Mouse (Mus musculus) retina, adult 2 months (tissue): ENCODE data around the gene Calr4.

Experiments
- DNase-seq: peaks from one replicate; pipeline ENCODE4 v3.0.0-alpha.2; 2012; ENCODE audit warnings: low read depth, low spot score

The Calr4 gene

DNA sequence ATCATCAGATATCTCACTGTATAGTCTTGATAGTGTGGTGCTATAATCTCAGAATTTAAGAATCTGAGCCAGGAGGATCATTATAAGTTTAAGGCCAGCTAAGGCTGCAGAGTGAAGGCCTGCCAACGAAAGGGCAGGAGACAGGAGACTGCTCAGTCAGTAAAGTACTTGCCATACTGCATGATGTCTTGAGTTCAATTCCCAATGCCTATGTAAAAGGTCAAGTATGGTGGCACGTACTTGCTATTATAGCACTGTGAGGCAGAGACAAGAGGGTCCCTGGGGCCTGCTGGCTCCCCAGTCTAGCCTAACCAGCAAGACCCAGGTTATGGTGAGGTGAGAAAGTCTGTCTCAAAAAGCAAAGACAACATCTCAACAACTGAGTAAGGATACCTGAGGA is at the start of gene Calr4:
Calr4 (plus strand) TSS at position 301 of the 400 bp plus-strand sequence.
- DNase-seq, result no peak

DNA sequence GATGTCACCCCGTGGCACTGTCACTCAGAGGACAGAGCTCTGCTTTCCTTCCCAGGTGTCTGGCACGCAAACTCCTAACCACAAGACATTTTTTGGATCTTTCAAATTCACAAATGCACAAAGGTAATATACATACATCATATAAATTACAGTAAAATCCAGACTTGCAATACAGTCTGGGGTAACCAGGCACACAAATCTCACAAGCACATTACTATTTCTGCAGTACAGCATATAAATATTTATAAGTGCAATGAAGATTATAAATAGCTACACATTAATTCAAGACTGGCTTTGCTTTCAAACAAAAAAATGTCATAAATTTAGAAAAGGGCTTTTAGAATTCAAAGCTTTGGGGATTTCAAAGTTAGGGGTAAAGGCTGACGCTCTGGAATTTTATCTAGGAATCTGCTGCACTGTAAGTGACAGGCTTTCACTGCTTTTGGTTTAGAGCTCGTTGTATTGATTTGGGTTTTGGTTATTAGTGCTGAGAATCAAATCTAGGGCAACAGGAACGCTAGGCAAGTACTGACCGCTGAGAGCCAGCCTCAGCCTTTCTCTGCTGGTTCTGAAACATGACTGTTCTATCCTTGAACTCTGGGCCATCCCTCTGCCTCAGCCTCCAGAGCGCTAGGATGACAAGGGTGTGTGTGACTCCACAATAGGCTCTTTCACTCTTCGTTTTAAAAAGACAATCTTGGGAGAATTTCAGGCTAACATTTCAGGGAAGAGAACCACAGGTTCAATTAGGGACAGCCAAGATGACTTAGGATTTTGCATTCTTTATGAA is 48.5 kb upstream of the Calr4 start:
- DNase-seq, result no peak

DNA sequence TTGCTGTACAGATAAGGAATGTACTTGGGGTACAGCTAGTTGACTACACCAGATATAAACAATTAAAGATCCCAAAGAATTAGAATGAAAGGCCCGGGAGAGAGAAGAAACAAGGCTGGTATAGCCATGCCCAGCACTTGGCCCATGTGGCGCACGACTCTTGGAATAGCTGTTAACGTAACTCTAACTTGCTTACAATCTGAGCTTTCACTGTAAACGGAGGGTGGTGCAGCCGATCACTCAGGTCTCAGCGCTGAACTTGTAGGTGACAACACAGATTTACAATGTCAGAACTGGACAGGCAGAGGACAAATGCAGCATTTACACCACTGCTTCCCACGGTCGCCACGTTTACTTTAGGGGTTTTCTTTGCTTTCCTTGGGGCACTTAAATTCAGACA is 42.7 kb upstream of the Calr4 start:
- DNase-seq, result no peak

DNA sequence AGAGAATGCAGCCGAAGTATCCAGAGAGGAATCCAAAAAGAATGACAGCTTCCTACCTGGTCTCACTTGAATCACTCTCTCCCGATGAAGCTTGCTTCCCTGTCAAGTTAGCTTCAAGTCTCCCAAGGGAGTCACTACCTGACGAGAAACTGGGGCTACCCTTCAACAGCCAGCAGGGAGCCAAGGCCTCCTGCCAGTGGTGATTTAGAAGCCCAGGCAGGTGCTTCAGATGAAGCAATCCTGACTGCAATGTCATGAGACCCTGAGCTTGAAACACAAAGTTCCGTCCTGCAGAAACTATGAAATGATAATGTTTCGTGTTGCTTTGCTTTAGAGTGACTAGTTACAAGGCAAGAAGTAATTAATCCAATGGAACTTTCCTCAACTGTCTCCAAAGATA is 40.4 kb upstream of the Calr4 start:
- DNase-seq, result no peak

DNA sequence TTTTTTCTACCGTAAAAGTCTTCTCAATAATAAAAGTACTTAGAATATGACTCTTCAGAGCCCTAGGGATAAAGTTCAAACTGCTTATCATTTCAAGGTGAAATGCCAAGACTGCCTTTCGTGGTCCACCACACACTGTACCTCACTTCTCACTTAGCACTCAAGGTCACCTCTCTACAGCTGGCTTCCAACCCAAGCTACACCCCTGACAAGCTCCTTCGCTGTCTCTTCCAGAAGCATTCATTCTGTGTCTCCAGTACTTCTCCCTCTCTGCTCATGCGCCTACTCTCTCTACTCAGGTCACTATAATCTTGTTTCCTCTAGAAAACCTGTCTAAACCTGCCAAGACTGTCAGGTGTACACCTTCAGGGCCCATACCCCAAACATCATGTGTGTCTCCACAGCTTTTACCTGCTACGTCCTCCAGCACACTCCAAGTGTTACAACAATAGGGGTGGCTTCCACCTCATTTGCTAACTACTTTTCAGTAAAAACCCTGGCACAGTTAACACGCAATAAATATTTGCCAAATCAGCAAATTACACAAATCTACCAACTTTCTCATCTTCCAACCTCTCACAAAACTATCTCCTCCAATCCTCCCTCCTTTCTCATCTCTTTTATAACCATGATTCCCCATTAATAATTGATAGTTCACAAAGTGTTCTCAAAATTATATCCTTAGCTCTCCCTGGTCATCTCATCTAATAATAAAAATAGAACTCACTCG is 38.2 kb upstream of the Calr4 start:
- DNase-seq, result no peak

DNA sequence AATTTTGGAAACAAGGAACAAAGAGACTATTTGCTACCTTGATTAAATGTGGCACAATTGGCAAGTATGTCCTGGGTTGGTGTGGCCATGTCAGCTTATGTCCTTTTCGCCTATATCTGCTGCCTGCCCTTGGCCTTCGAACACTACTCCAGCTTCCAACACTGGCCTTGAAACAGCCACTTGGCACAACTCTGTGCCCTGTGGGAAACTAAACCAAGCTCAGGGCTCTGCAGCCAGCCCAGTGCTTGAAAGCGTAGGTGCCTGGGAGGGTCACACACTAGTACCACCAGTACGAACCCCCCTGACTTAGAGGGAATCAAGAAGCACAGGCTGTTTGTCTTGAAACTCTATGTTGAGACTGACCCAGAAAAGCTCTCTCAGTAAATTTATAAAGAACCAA is 35.2 kb upstream of the Calr4 start:
- no peak for DNase-seq

DNA sequence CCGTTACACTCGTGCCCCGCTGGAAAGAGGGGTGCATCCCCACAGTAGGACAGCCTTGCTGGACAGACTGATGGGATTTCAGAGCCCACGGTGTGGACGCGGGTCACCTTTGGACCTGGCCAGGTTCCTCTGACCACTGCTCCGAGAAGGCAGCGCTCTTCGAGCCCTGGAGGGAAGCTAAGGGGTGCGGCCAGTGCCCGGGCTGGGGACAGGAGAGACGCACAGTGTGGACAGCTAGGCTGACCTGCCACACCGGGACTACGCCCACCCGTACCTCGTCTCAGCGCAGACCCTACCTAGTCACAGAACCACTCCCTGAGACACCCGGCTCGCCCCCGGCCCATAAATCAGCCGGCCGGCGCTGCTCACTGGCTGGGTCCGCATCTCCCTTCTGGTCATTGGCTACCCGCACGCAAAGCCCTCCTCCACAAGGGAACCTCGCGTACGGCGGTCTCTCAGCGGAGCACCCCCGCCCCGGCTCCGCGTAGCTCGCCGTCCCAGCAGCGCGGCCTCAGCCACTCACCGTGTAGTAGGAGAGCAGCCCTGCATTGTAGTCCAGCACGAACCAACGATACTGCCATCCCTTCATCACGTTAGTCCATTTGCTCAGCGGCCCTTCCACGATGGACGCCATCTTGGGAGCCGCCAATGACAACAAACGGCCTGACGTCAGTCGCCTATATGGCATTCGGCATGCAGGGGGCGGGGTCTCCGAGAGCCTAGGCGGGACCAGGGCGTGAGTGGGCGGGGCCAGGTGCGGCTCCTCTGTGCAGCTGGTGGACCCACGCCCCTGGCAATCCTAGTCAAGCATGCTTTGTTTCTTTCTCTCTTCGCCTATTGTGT is 32.5 kb upstream of the Calr4 start, which contains the start of gene Osbpl9:
Osbpl9 (minus strand) TSS at position 691 of the 843 bp plus-strand sequence.
- DNase-seq, result peak; percentile 83

DNA sequence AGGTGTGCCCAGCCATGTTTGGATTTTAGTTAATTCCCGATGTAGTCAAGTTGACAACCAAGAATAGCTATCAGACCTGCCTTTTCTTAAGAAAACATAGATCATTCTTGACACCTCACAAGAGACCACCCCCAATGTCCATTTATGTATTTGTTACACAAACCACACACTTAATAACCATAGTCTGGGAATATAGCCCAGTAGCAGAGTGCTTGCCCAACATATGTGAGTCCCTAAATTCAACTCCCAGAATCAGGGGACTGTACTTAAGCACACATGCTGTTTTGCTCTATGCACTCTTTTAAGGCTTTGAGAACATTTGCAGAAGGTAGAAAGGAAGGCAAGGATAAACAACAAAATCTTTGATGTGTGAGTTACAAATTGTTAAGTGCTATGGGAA is 30.4 kb upstream of the Calr4 start:
- no peak for DNase-seq

DNA sequence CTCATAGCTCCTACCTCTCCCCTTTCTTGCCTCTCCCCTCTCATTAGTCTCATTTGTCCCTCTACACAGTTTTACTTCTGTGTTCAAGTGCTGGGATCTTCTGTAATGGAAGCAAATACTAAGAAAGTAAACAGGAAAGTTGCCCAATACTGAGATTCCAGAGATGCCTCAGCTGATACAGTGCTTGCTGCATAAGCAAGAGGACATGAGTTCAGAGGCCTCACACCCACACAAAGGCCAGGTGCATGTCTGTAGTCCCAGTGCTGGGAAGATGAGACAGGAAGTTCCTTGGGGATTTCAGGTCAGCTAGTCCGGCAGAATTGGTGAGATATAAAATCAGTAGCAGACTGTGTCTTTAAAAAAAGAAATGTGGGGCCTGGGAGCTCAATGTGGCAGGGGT is 29.9 kb upstream of the Calr4 start:
- DNase-seq, result no peak

DNA sequence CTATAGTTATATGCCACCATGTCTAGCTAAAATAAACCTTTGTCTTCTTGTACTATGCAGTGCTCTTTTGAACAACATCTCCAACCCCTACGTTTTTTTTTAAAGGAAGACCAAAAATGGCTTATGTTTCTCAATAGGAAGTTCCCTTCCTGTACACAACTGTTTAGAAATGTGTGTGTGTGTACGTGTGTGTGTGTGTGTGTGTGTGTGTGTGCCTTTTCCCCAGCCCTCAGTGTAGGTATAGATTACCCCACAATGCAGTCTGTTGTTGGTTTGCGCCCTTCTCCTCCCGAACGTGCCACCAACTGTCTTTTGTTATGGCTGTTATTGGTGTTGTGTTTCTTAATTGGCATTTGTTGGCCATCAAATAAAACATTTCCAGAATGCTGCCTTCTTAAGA is 26.8 kb upstream of the Calr4 start:
- no peak for DNase-seq

DNA sequence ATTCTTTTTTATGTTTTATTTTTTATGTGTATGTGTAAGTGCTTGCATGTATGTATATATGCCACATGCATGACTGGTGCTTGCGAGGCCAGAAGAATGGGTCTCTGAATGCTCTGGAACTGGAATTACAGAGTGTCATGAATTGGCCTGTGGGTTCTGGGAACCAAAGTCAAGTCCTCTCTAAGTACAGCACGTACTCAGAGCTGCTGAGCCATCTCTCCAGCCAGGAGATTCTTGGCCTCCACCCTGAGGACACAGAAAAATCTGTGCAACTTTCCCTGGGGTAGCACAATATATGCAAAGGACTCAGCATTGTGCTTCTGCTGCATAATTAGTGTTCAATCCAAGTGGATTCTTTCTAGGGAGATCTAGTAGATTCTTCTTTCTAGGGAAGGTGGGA is 24.0 kb upstream of the Calr4 start:
- no peak for DNase-seq

DNA sequence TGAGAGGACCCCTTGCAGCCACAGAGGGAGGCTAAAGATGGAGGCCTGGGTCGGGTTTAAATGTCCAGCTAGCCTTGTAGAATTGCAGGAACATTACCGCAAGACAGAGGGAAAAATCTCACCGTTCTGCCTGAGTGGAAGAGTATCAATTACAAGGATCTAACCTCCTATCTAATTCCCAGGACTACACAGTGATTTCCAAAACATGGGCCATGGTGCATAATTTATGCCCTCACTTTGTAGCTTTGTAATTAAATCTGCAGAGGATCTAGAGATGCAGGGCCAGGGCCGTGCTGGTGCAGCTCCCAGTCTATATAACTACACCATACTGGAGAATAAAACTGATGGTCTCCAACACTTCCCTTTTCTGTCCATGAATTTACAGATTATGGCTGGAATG is 23.4 kb upstream of the Calr4 start:
- DNase-seq, result no peak

DNA sequence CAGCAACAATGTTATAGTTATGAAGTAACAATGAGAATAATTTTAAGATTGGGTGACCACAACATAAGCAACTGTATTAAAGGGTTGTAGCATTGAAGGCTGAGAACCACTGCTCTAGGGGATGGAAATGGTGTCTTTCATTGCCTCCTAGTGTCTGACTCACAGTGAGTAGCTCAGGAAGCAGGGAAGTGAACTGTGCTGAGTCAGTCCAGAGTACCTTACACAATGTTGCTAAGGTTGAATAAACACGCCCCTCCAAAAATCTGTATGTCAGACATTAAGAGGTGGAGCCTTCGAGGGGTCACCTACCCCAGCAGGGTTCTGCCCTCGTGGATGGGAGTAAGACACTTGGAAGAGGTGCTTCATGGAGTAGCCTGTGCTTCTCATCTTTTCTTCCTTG is 20.3 kb upstream of the Calr4 start:
- DNase-seq, result no peak

DNA sequence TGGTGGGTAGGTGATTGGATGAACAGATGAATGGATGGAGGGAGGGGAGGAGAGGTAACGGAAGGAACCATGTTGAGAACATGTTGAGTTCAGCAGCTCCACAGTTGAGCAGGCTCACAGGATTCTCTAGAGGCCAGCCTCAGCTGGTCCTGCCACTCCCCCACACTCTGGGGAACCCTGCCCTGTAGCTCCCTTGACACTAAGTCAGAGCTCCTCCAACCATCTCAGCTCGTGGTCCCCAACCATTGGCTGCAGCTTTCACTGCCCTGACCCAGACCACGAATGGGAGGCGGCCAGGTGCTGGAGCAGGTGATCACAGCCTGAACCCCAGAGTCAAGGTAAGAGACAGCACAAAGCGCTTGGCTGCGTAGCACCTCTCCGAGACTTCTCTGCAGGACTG is 16.3 kb upstream of the Calr4 start:
- no peak for DNase-seq

DNA sequence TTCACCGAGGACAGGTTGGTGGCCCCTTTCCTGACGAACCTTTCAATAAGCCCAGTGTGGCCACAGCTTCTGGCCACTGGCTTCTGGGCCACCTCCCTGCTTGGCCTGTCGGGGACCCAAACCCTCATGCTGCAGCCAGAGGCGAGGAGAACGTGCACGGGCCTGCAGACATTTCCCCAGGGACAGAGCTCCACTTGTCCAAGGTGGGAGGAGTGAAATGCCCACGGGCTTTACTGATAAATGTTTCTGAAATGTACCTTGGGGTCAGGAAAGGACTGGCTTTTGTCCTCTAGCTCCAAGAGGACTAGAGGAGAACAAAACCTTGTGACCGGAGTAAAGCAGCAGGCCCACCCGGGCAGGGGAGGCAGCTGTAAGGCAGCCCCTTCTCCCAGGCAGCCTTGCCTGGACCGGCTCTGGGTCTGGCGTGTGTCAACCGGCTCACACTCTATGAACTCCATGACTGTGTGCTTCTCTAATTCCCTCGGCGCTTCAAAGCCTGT is 13.8 kb upstream of the Calr4 start:
- no peak for DNase-seq

DNA sequence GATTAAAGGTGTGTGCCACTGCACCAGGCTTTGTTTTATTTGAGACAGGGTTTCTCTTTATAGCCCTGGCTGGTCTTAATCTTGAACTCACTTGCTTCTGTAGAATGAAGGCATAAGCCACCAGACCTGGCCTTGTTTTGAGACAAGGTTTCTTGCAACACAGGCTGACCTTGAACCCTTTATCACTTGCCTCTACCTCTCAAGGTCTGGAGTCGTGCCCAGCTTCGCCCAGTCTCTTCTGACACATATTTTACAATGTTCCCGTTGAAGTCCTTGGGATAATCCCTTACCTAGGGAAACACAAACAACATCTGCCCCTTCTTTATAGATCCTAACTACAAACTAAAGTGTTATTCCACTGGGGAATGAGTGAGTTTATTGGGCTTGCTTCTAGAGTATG is 12.3 kb upstream of the Calr4 start:
- no peak for DNase-seq

DNA sequence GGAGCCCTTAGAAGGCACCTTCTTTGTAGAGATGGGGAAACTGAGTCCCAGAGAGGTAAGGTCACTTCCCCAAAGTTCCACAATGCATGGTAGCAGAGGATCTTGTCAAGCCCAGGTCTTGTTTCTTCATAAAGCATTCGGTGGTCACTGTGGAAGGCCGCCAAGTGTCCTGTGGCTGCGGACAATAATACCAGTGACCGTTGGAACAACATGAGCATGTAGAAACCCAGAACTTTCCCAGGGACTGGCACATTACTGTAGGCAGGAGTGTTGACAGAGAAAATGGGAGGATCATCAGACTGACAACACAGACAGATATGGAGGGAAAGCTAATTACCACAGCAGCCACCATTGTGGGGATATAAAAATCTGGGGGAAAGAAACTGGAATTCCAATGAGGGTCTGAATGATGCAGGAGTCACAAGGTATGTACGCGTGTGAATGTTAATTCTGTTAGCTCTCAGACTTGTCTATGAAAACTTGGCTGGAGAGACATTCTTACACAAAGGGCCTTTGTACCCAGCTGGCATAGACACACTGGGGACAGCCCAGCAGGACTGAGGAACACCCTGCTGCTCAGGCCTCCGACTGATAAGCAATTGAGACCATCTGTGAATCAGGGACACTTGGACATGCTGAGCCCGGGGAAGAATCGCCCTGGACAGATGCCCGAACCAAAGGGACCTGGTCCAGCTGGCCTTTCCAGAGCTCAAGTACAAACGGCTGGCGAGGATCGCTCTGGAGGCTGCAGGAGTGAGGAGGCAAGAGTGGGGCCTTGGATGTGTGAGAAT is 9.3 kb upstream of the Calr4 start:
- peak; percentile 30 for DNase-seq

DNA sequence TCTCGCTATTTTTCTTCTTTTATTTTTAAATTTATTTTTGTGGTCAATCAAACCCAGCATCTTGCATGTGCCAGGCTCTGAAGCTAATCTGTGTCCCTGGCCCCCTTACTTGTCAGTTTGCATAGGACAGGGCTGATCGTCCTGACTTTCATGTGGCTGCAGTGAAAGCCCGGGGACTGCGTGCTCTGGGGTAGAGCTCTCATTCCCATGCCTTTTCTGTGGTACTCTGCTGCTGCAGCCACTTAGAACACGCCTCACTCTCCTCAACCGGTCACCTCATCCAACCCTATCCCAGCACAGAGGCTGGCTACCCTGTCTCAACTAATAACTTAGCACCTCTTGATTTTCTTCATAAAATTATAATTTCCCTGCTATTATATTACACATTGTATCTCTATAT is 8.7 kb upstream of the Calr4 start:
- no peak for DNase-seq

DNA sequence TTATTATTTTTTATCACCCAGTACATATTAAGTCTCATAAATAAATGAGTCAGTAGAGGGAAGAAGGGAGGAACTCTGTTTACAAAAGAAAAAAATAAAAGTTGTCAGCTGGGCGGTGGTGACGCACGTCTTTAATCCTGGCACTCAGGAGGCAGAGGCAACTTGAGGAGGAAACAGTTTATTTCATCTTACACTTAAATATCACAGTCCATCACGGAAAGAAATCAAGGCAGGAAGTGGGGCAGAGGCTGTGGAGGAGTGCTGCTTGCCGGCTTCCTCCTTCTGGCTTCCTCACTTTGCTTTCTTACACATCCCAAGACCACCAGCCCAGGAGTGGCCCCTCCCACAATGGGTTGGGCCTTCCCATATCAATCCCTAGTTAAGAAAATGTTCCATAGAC is 8.2 kb upstream of the Calr4 start:
- DNase-seq, result no peak

DNA sequence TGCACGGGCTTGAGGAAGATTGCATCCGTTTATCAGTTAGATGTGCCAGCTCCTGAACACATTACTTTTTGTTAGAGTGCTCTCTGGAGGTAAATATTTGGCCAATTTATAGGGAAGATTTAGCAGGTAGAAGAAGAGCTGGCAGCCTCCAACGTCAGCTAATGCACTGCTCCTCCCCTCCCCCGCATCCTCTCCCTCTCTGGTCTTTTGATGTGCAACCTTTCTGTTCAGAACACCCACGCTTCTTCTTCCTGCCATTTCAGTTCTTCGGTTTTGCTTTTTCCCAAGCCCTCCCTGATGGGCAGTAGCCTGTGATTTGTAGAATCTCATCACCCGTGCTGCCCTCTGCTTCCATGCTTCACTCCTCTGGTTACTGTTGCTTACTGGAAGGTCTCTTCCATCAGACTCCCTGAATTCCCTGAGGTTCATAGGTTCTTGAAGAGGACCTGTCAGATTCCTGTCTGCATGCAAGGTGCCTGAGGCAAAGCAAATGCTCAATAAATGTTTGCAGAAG is 4.5 kb upstream of the Calr4 start:
- no peak for DNase-seq

DNA sequence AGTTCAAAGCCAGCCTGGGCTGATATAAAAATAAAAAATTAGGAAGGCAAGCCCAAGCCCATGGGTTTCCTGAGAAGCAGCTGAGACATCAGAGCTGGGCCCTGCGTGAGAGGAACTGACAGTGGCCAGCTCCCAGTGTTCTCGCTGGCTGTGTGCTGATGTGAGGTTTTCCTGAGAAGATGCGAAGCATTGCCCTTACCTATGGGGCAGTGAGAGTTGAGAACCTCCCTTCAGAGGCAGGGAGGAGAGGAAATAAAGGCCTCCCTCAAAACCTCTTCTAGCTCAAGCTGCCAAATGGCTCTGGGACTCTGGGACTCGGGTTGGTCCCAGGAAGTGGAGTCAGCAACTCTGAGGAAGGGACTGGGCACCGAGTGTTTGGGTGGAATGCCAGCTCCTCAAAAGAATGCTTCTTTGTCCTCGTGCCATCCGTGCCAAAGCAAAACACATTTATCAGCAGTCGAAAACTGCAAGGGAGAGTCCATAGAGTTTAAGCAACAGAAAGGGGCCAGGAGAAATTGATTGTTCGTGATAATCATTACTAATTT is 593 bp downstream of the Calr4 start:
- DNase-seq, result no peak
